Mouse (Mus musculus) C2C12 (cell line): ENCODE results near the gene Klhl32.

ENCODE experiments used
- CTCF ChIP-seq: IDR thresholded peaks from one replicate; pipeline ENCODE4 v1.5.1; 2011; ENCODE audit not compliant: control insufficient read depth, insufficient read depth, insufficient read length
- MAX ChIP-seq: IDR thresholded peaks from one replicate; pipeline ENCODE4 v1.6.1; 2011; ENCODE audit warnings: mild to moderate bottlenecking, control low read depth

- TF ChIP-seq CTCF: no peak
- TF ChIP-seq MAX: no peak
These were observed 256.1 kb downstream of the Klhl32 start for GRCm38 (mm10) chr4:24594824-24595223.
